Mouse (Mus musculus) spleen, adult 2 months (tissue): ENCODE data around the gene Il27ra.

Experiments
- CTCF ChIP-seq: fragments of 200-500 bp; IDR thresholded peaks from 2 replicates; pipeline ENCODE4 v1.5.1; 2011; ENCODE audit warnings: mild to moderate bottlenecking, inconsistent platforms; ENCODE audit not compliant: insufficient read depth, insufficient read length, insufficient replicate concordance; ENCODE audit errors: extremely low read depth
- POLR2A ChIP-seq: fragments of 200-500 bp; IDR thresholded peaks from 2 replicates; pipeline ENCODE4 v1.6.1; 2011; ENCODE audit warnings: low read depth, low read length, inconsistent platforms

- TF ChIP-seq POLR2A (no peak), CTCF (no peak)
Measured at GRCm38 (mm10) chr8:84065457-84066072, 23.2 kb upstream of the Il27ra start.
